Mouse (Mus musculus): Measurements from ENCODE around the gene Sytl3.
"Not testable (repeated sequence)": the region's sequence is repeated elsewhere in the genome, so short reads cannot be mapped to it uniquely, and the experiment has no call there.

GRCm38 (mm10) chr17:6689344-6689743 lies 30.5 kb downstream of the Sytl3 start:
- TF ChIP-seq CTCF, EP300 (IDR thresholded peaks at IDR 0.05; ENCODE audit: low read depth): not testable (repeated sequence)
